Mouse (Mus musculus): ENCODE results near the gene Dis3l. TPM values are rescaled to one million over a fixed set of nuclear protein-coding genes. Genes with fewer than 3 reads are reported as not detected.

The Dis3l gene
- 8.0 and 10.0 TPM in 2 replicates for polyA plus RNA-seq (2012; rRNA removed)

DNA sequence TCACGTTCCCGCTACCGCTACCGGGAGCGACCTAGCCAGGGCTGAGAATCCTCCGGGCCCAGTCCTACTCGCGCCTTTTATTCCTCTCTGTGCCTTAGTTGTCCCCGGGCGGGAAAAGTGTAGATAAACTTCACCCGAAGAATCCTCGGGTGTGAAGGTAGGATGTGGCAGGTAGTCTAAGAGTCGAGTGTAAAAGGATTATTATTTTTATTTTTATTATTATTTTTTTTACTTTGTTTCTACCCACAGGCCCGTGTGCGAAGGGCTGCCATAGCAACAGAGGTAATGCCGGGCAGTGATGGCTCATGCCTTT lies at the start of gene Dis3l:
Gene Dis3l, minus strand, starts transcription at position 35 of the 313 bp plus-strand sequence.

DNA sequence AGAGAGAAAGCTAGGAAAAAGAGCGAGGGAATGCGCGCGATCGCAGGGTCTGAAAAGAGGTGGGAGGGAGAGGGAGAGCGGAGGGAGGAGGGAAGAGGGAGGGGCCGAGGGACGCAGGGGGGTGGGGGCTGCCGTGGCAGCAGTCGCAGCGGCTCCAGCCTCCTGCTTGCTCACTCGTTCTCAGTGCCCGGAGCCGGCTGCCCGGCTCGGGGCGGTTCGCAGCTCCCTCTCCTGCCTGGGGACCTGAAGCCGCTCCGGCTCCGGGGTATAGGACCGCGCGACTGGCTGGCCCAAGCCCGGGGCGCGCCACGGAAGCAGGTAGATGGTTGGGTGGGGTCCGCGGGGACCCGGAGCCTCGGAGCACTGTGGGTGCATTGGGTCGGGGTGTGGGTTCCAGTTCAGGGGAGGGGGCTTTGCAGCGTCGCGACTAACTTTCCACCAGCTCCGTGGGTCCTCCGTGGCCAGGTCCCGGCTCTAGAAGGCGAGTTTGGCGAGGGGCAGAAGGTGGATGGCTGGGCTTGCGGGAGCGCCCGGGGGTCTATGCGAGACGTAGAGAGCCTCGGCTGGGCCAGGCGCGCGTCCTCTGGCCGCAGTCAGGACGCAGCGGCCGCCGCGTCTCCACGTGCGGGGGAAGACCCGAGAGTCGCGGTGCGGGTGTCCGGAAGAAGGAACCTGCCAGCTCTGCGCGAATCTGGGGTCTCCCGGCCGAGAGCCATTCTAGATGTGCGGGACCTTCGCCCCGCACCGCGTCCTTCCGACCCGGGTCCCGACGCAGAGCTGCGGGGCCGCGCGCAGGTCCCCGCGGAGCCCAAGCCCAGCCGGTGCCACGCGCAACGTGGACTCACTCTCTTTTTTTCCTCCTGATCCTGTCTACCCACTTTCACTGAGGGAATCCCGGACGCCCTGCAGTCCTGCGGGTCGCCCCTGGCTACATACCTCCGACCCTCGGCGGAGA lies 44.7 kb upstream of the Dis3l start, which contains the start of gene Megf11:
Gene Megf11, plus strand, starts transcription at position 116 of the 955 bp plus-strand sequence.

DNA sequence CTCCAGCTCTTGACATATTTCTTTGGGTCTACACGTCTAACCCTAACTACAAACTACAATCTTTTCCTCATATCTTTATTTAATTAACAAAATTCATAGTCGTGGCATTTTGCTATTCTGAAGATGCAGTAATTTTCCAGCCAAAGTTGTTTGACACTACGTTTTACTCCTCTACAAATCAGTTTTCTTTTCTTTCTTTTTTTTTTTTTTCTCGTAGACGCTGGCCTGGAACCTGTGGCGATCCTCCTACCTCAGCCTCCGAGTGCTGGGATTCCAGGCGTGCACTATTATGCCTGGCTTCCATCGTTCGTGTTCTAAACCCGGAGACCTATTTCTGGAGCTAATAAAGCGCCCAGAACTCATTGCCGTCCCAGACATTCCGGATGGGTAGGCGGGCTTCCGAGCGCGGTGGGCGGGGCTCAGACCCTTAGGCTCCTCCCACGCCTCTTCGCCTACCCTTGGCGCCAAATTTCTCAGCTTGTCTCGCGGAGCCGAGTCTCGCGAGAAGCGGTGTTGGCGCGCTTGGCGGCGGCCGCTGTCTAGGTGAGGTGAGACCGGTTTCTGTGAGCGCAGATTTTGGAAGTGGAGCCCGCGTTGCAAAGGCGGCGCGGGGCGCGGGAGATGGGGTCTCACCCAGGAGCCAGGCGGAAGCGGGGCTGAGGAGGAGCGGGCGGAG lies 59.8 kb downstream of the Dis3l start, which contains the start of gene Tipin:
Gene Tipin, plus strand, starts transcription at position 477 of the 676 bp plus-strand sequence.

Other genes starting within 250 kb of the Dis3l start
- gene Lctl, start 224.1 kb downstream of the Dis3l start, polyA plus RNA-seq (2012; rRNA removed) = 0.15 and 0.35 TPM in 2 replicates
- gene Zwilch, start 168.2 kb downstream of the Dis3l start, polyA plus RNA-seq (2012; rRNA removed) = 2.0 and 2.3 TPM in 2 replicates
- 301 and 448 TPM in 2 replicates for gene Rpl4, start 167.9 kb downstream of the Dis3l start, polyA plus RNA-seq (2012; rRNA removed)
- 5.5 and 7.4 TPM in 2 replicates for gene Snapc5, start 162.0 kb downstream of the Dis3l start, polyA plus RNA-seq (2012; rRNA removed)
- not detected in 2 replicates for gene Uchl4, start 106.1 kb downstream of the Dis3l start, polyA plus RNA-seq (2012; rRNA removed)
- gene Map2k1, start 87.7 kb downstream of the Dis3l start, polyA plus RNA-seq (2012; rRNA removed) = 119 and 128 TPM in 2 replicates
- gene Tipin, start 59.7 kb downstream of the Dis3l start, polyA plus RNA-seq (2012; rRNA removed) = 1.8 and 2.9 TPM in 2 replicates
- 0.15 and 0.22 TPM in 2 replicates for gene Megf11, start 44.3 kb upstream of the Dis3l start, polyA plus RNA-seq (2012; rRNA removed)